Mouse (Mus musculus) cerebellum, postnatal 25 days (tissue): ENCODE measurements at regions not wholly inside any gene's neighbourhood (a gene's known extent, or its start where the extent isn't known, plus 50 kb on each side); places are given as distances from the start of the nearest gene placed in this dataset.

ENCODE experiments used
- DNase-seq, 2 experiments: peaks; one replicate each; pipeline ENCODE4 v3.0.0; 2021; ENCODE audit warnings: mixed read lengths in 2 of 2

GRCm38 (mm10) chr5:100981849-100982572 lies 136.5 kb downstream of the Gpat3 start:
- no peak for DNase-seq

- peak in 1 of 2 experiments; percentile 4 for DNase-seq
Observed at GRCm38 (mm10) chr5:100976736-100977135, 131.2 kb downstream of the Gpat3 start.

GRCm38 (mm10) chr5:100951210-100951609 lies 105.7 kb downstream of the Gpat3 start:
- DNase-seq = no peak
